Mouse (Mus musculus) hindbrain, postnatal 0 days (tissue): Measurements from ENCODE around the gene Ivd. TPM values are rescaled to one million over a fixed set of nuclear protein-coding genes. Genes with fewer than 3 reads are reported as not detected.
A peak's percentile ranks its signal among the peaks of the same experiment; 100 is the strongest.

Source experiments
- ATAC-seq: fragments of 200-750 bp; cut with Nextera tagmentation; 2 replicates; pipeline ENCODE4 v1.8.0; 2017; ENCODE audit warnings: mild to moderate bottlenecking, moderate TSS enrichment, moderate library complexity
- DNase-seq: peaks from one replicate; pipeline ENCODE4 v3.0.0-alpha.2; 2015; ENCODE audit warnings: low spot score
- H3K27ac ChIP-seq: fragments of 300-500 bp; sonication (generic); 2 replicates; pipeline ENCODE4 v1.5.1; 2014; ENCODE audit warnings: mild to moderate bottlenecking
- H3K27me3 ChIP-seq: fragments of 300-500 bp; sonication (generic); 2 replicates; pipeline ENCODE4 v1.6.1; 2014; ENCODE audit warnings: low read length, mixed read lengths; ENCODE audit not compliant: insufficient read depth
- H3K36me3 ChIP-seq: fragments of 300-500 bp; sonication (generic); 2 replicates; pipeline ENCODE4 v1.6.1; 2014; ENCODE audit warnings: low read length, mixed read lengths; ENCODE audit not compliant: insufficient read depth
- H3K4me1 ChIP-seq: fragments of 300-500 bp; sonication (generic); 2 replicates; pipeline ENCODE4 v1.6.1; 2014; ENCODE audit warnings: antibody characterized with exemption, low read length, mixed read lengths; ENCODE audit not compliant: insufficient read depth
- H3K4me2 ChIP-seq: fragments of 300-500 bp; sonication (generic); 2 replicates; pipeline ENCODE4 v1.6.1; 2014; ENCODE audit warnings: low read depth, mild to moderate bottlenecking, low read length, moderate library complexity, mixed read lengths
- H3K4me3 ChIP-seq: fragments of 300-500 bp; sonication (generic); 2 replicates; pipeline ENCODE4 v1.5.1; 2014; ENCODE audit warnings: low read length
- H3K9ac ChIP-seq: fragments of 300-500 bp; sonication (generic); replicated peaks from 2 replicates; pipeline ENCODE4 v1.6.1; 2014; ENCODE audit warnings: mild to moderate bottlenecking, low read length, moderate library complexity, mixed read lengths
- H3K9me3 ChIP-seq: fragments of 300-500 bp; sonication (generic); 2 replicates; pipeline ENCODE4 v1.6.1; 2016; ENCODE audit warnings: low read length, mixed read lengths
- CTCF ChIP-seq: IDR thresholded peaks from 2 replicates; pipeline ENCODE4 v1.5.1; 2016; ENCODE audit warnings: antibody characterized with exemption, control low read depth, low read depth
- WGBS: fragments of 180-500 bp; shearing (Covaris S2); extraction: QIAGEN DNeasy Blood & Tissue Kit; methylation state at CpG from one replicate; pipeline ENCODE4 v1.1.7; 2014; 5-methylcytosine and 5-hydroxymethylcytosine counted together
- polyA plus RNA-seq: library from polyadenylated mRNA; unstranded; fragments of >200 nt; fragmentation: Nextera tagmentation; extraction: Ambion mirVana; gene quantifications from 2 replicates; pipeline ENCODE4 v1.2.1, GENCODE M21; 2015
- total RNA-seq: library from RNA; depleted of rRNA; stranded (reverse); fragments of >200 nt; gene quantifications from 2 replicates; pipeline ENCODE4 v1.2.3, GENCODE M21; 2014; rRNA removed

The Ivd gene
- total and polyA plus RNA-seq, 2 experiments from 2014 or later = 61.7 to 101 TPM

GRCm38 (mm10) chr2:118926361-118926997 lies 64.7 kb downstream of the Ivd start, which contains the start of gene Chst14:
TSS of gene Chst14 (plus strand) at chr2:118926496.
- peaks cover 20% of the 10 kb centered on the region; the same call in 1 of the 2 replicates for H3K36me3 ChIP-seq
- no peaks in the 10 kb centered on the region for H3K9me3 ChIP-seq
- peaks cover 11% of the 10 kb centered on the region for H3K4me1 ChIP-seq
- H3K4me3 ChIP-seq = peak within 1 kb of the TSS; percentile 52
- TF ChIP-seq CTCF = no peak
- H3K27ac ChIP-seq = no peak within 1 kb of the TSS
- DNase-seq (peak; percentile 66), ATAC-seq (peak; percentile 90)
- peak within 1 kb of the TSS; percentile 64 for H3K9ac ChIP-seq
- peak within 1 kb of the TSS; percentile 84 for H3K4me2 ChIP-seq
- H3K27me3 ChIP-seq = no peaks in the 10 kb centered on the region
- WGBS = 3% methylated on average over 44 of the region's 47 CpGs

- 0 out of 2 replicates have a peak, but pooled peaks cover 17% of the 10 kb centered on the region for H3K36me3 ChIP-seq
- H3K9me3 ChIP-seq = no peaks in the 10 kb centered on the region
- peak overlapping the region; percentile 84 for H3K4me2 ChIP-seq
- H3K4me3 ChIP-seq = peak overlapping the region; percentile 52
- 39% methylated on average over 31 of the region's 31 CpGs for WGBS
- DNase-seq = no peak
- no peak for TF ChIP-seq CTCF
- H3K9ac ChIP-seq = peak overlapping the region; percentile 64
- no peaks in the 10 kb centered on the region for H3K27me3 ChIP-seq
- no peak overlapping the region for H3K27ac ChIP-seq
- H3K4me1 ChIP-seq = peaks cover 11% of the 10 kb centered on the region
- ATAC-seq = no peak
These were observed 65.4 kb downstream of the Ivd start for GRCm38 (mm10) chr2:118926998-118927739.

Other genes with a start within 250 kb of the Ivd start
- 74.6 and 79.0 TPM in 2 replicates for gene Pak6, start 198.7 kb upstream of the Ivd start, total RNA-seq
- 36.5 and 40.8 TPM in 2 replicates for gene Pak6, start 198.7 kb upstream of the Ivd start, polyA plus RNA-seq
- gene Ankrd63, start 158.0 kb upstream of the Ivd start, total RNA-seq = 0.18 TPM in 1 of 2 replicates, not detected in the other
- gene Ankrd63, start 158.0 kb upstream of the Ivd start, polyA plus RNA-seq = 0.08 TPM in 1 of 2 replicates, not detected in the other
- gene Plcb2, start 133.5 kb upstream of the Ivd start, total RNA-seq = 1.7 and 4.5 TPM in 2 replicates
- gene Plcb2, start 133.5 kb upstream of the Ivd start, polyA plus RNA-seq = 0.61 and 0.69 TPM in 2 replicates
- 19.8 and 21.1 TPM in 2 replicates for gene Inafm2, start 116.2 kb upstream of the Ivd start, total RNA-seq
- gene Inafm2, start 116.2 kb upstream of the Ivd start, polyA plus RNA-seq = 18.9 TPM in 2 replicates
- 1.4 and 3.9 TPM in 2 replicates for gene Ccdc9b, start 99.3 kb upstream of the Ivd start, total RNA-seq
- 0.70 and 0.84 TPM in 2 replicates for gene Ccdc9b, start 99.3 kb upstream of the Ivd start, polyA plus RNA-seq
- gene Phgr1, start 89.2 kb upstream of the Ivd start, total RNA-seq = not detected in 2 replicates
- not detected in 2 replicates for gene Phgr1, start 89.2 kb upstream of the Ivd start, polyA plus RNA-seq
- 175 and 188 TPM in 2 replicates for gene Disp2, start 82.2 kb upstream of the Ivd start, total RNA-seq
- 56.4 and 70.4 TPM in 2 replicates for gene Disp2, start 82.2 kb upstream of the Ivd start, polyA plus RNA-seq
- gene Knstrn, start 48.0 kb upstream of the Ivd start, total RNA-seq = 5.5 and 8.6 TPM in 2 replicates
- 16.5 and 21.6 TPM in 2 replicates for gene Knstrn, start 48.0 kb upstream of the Ivd start, polyA plus RNA-seq
- 24.5 and 25.2 TPM in 2 replicates for gene Bahd1, start 38.4 kb downstream of the Ivd start, total RNA-seq
- gene Bahd1, start 38.4 kb downstream of the Ivd start, polyA plus RNA-seq = 4.8 and 5.9 TPM in 2 replicates
- gene Chst14, start 64.5 kb downstream of the Ivd start, total RNA-seq = 6.2 and 8.5 TPM in 2 replicates
- 4.7 and 4.9 TPM in 2 replicates for gene Chst14, start 64.5 kb downstream of the Ivd start, polyA plus RNA-seq
- 26.1 and 33.1 TPM in 2 replicates for gene Ccdc32, start 167.4 kb downstream of the Ivd start, total RNA-seq
- 47.7 and 47.9 TPM in 2 replicates for gene Ccdc32, start 167.4 kb downstream of the Ivd start, polyA plus RNA-seq
- 10.4 and 11.2 TPM in 2 replicates for gene Rpusd2, start 172.8 kb downstream of the Ivd start, total RNA-seq
- gene Rpusd2, start 172.8 kb downstream of the Ivd start, polyA plus RNA-seq = 3.3 and 4.5 TPM in 2 replicates
- gene Knl1, start 185.2 kb downstream of the Ivd start, total RNA-seq = 3.0 and 3.7 TPM in 2 replicates
- gene Knl1, start 185.2 kb downstream of the Ivd start, polyA plus RNA-seq = 10.0 and 14.3 TPM in 2 replicates